Mouse (Mus musculus): ENCODE data around the gene Ddx11. TPM values are rescaled to one million over a fixed set of nuclear protein-coding genes. Genes with fewer than 3 reads are reported as not detected.
"Not testable (repeated sequence)": the region's sequence is repeated elsewhere in the genome, so short reads cannot be mapped to it uniquely, and the experiment has no call there.

Gene Ddx11
- total and polyA plus RNA-seq, 2 experiments from 2014 or later = 2.3 to 5.6 TPM

DNA sequence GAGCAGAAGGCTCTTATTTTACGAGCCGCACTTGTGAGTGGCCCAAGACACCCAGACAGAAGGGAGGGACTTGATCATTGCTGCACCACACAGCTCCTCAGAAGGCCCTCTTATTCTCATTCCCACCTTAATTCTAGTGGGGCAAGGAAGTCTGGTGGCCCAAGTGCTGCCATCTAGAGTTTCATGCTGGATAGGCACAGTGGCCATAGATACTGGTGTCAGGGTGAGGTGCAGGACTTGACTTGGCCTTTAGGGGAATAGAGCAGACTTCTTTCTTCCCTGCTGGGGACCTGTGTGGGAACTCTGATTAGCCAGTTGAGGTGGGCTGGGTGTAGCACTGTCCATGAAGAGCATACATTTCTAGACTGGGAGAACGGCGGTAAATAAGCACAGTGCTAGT lies 7.9 kb downstream of the Ddx11 start:
- no peaks in the 10 kb centered on the region for H3K9me3 ChIP-seq (ENCODE audit: low read length)
- ATAC-seq (no peak), DNase-seq (no peak)
- H3K27ac ChIP-seq (ENCODE audit: low read depth, low read length) = no peak overlapping the region
- 0 out of 2 replicates have a peak, but pooled peaks have one; percentile 25 for TF ChIP-seq CTCF (IDR thresholded peaks at IDR 0.05; ENCODE audit: low read depth)
- H3K9ac ChIP-seq = no peak overlapping the region
- H3K36me3 ChIP-seq (ENCODE audit: insufficient read depth) = peaks cover 18% of the 10 kb centered on the region
- no peaks in the 10 kb centered on the region for H3K4me1 ChIP-seq (ENCODE audit: insufficient read depth)
- H3K4me2 ChIP-seq (ENCODE audit: low read depth) = no peak overlapping the region
- no peak overlapping the region for H3K4me3 ChIP-seq (ENCODE audit: low read depth, low read length)
- over 99% methylated on average over 4 of the region's 4 CpGs for WGBS
- no peaks in the 10 kb centered on the region for H3K27me3 ChIP-seq (ENCODE audit: insufficient read depth, low read length)

DNA sequence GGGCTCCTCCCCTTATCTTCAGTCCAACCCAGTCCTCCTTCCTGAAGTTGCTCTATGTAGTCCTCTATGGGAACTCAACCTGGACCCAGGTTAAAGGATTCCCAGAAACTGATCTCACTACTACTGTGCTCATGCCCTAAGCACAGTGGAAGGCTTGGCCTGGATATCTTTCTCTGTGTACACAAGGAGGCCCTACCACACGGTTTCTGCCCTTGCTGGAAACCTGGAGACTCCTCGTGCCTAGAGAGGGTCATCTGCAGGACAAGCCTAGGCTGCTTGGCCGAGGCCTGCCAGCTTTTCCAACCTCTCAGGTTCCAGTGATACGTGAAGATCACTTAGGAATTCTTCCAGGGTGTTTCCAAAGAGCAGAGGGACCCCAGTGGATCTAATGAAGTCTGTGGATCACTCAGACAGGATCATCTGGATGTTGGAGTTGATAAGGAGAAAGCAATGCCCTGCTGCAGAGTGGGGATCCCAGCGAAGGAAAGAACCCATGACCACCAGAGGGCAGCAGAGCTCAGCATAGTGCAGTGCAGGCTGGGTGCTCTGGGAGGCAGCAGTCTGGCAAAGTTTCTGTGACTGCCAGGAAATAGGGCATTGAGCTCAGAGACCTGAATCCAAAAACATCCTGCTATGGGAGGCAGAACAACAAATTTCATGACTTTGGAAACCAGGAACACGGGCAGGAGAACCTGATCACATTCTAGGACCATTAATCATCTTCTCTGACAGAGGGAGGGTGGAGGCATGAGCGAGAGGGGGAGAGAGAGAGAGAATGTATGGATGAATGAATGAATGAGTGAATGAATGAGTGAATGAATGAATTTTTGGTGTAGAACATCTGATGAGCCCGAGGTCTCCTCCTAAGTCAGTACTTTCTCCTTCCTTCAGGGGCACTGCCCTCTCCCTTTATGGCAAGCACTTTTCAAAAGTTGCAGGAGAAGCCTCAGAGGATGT lies 29.7 kb downstream of the Ddx11 start:
- WGBS = 83% methylated on average over 5 of the region's 8 CpGs
- not testable (repeated sequence) for H3K4me1 ChIP-seq (ENCODE audit: insufficient read depth); H3K27me3 ChIP-seq (ENCODE audit: insufficient read depth, low read length); H3K4me3 ChIP-seq (ENCODE audit: low read depth, low read length); H3K4me2 ChIP-seq (ENCODE audit: low read depth); H3K9ac ChIP-seq; DNase-seq; H3K36me3 ChIP-seq (ENCODE audit: insufficient read depth); H3K9me3 ChIP-seq (ENCODE audit: low read length); H3K27ac ChIP-seq (ENCODE audit: low read depth, low read length)
- ATAC-seq = peak; percentile 93
- TF ChIP-seq CTCF (IDR thresholded peaks at IDR 0.05; ENCODE audit: low read depth) = peak; percentile 28; the same call in 1 of the 2 replicates

DNA sequence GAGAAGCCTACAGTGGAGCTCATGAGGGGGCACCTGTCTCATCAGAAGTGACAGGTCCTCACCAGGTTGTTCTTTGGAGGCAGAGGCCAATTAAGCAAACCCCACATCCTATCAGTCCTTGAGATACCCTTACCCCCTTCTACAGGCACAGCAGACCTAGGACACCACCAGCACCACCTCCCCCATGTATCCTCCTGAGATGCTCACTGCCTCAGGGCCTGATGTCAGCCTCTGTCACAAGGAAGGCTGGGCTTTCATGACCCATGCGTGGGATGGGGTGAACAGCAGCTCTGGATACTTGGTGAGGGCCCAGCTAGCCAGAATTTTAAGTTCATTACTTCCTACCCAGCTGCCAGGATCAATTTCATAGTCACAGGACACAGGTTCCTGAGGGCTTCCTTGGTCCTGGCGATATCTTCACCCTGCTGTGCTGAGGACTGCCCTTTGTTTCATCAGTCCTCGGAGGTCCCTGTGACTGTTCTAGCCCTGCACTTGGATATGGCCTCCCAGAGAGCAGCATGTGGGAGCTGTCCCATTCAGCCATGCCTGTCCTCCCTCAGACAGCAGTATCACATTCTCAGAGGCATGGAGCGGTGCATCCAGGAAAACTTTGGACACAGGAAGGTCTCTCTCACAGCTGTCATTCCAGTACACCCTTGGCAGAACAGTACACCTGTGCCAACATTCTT lies 30.6 kb downstream of the Ddx11 start:
- not testable (repeated sequence) for DNase-seq; H3K4me2 ChIP-seq (ENCODE audit: low read depth); H3K9me3 ChIP-seq (ENCODE audit: low read length); H3K36me3 ChIP-seq (ENCODE audit: insufficient read depth); H3K4me1 ChIP-seq (ENCODE audit: insufficient read depth); H3K27ac ChIP-seq (ENCODE audit: low read depth, low read length); H3K9ac ChIP-seq; ATAC-seq; H3K27me3 ChIP-seq (ENCODE audit: insufficient read depth, low read length); H3K4me3 ChIP-seq (ENCODE audit: low read depth, low read length)
- WGBS = 92% methylated on average over 4 of the region's 4 CpGs

DNA sequence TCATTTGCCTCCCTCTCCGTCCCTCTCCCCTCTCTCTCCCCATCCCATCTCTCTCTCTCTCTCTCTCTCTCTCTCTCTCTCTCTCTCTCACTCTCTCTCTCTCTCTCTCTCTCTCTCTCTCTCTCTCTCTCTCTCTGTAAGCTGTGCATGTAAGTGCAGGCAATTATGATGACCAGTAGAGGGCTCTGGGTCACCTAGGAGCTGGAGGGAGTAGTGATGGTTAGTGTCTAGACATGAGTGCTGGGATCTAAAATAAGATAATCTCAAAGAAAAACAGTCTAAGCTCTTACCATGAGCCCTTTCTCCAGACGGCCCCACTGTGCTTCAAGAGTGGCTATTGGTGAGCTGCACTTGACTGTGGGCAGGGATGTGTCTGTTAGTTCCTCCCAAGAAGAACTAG lies 31.6 kb downstream of the Ddx11 start:
- no peak overlapping the region for H3K9ac ChIP-seq
- H3K9me3 ChIP-seq (ENCODE audit: low read length) = no peaks in the 10 kb centered on the region
- no peaks in the 10 kb centered on the region for H3K4me1 ChIP-seq (ENCODE audit: insufficient read depth)
- no peak overlapping the region for H3K4me3 ChIP-seq (ENCODE audit: low read depth, low read length)
- 80% methylated on average over 2 of the region's 2 CpGs for WGBS
- no peak for DNase-seq
- no peak for TF ChIP-seq CTCF (IDR thresholded peaks at IDR 0.05; ENCODE audit: low read depth)
- H3K27me3 ChIP-seq (ENCODE audit: insufficient read depth, low read length) = no peaks in the 10 kb centered on the region
- no peaks in the 10 kb centered on the region for H3K36me3 ChIP-seq (ENCODE audit: insufficient read depth)
- H3K4me2 ChIP-seq (ENCODE audit: low read depth) = no peak overlapping the region
- no peak overlapping the region for H3K27ac ChIP-seq (ENCODE audit: low read depth, low read length)
- ATAC-seq = no peak

DNA sequence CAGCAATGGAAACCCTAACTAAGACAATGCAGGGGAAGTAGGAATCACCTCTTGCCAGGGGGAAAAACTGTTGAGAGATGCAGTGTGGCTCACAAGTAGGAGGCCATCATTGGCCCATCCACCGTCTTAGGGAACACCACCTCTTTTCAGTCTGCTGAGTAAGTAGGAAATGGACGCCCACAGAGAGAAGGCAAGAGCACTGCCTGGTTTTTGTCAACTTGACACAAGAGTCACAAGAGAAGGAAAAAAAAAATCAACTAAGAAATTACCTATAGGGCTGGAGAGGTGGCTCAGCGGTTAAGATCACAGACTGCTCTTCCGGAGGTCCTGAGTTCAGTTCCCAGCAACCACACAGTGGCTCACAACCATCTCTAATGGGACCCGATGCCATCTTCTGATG lies 35.0 kb downstream of the Ddx11 start:
- H3K9ac ChIP-seq = no peak overlapping the region
- H3K27me3 ChIP-seq (ENCODE audit: insufficient read depth, low read length) = no peaks in the 10 kb centered on the region
- ATAC-seq (no peak), DNase-seq (no peak)
- H3K4me1 ChIP-seq (ENCODE audit: insufficient read depth) = no peaks in the 10 kb centered on the region
- 94% methylated on average over 5 of the region's 5 CpGs for WGBS
- H3K27ac ChIP-seq (ENCODE audit: low read depth, low read length) = no peak overlapping the region
- H3K4me3 ChIP-seq (ENCODE audit: low read depth, low read length) = no peak overlapping the region
- H3K4me2 ChIP-seq (ENCODE audit: low read depth) = no peak overlapping the region
- TF ChIP-seq CTCF (IDR thresholded peaks at IDR 0.05; ENCODE audit: low read depth) = no peak
- no peaks in the 10 kb centered on the region for H3K36me3 ChIP-seq (ENCODE audit: insufficient read depth)
- no peaks in the 10 kb centered on the region for H3K9me3 ChIP-seq (ENCODE audit: low read length)

DNA sequence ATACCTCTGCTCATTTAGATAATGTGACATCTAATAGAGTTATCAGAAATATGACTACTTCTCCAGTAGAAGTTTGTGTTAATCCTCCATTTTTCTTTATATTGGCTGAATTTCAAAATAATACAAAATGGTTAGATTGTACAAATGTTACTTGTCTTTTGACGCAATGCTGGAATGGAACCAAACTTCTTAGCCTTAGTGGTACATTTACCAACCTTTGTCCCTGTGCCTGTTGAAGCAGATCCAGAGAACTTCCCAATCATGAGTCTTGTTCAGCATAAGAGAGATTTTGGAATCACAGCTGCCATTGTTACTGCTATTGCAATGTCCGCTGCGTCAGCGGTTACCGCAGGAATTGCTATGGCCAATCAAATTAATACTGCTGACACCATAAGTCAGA lies 43.8 kb downstream of the Ddx11 start:
- 96% methylated on average over 5 of the region's 5 CpGs for WGBS
- not testable (repeated sequence) for DNase-seq

DNA sequence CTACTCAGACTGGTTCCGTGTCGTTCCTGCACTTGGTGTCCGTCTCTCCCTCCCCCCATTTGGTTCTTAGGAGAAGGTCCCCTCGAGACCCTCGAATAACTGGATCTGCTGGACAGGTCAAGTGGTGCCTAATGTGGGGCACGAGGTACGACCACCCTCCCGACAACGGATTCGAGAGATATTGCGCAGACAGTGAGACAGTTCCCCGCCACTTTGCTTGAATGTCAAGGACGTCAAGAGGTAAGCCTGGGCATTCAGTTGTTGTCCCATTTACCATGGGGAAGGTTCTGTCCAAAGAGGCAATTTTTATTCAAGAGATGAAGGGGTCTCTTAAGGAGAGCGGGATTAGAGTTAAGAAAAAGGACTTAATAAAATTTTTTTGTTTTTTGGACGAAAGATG lies 47.7 kb downstream of the Ddx11 start:
- not testable (repeated sequence) for ATAC-seq; H3K4me2 ChIP-seq (ENCODE audit: low read depth); H3K27me3 ChIP-seq (ENCODE audit: insufficient read depth, low read length); H3K36me3 ChIP-seq (ENCODE audit: insufficient read depth); DNase-seq; H3K4me3 ChIP-seq (ENCODE audit: low read depth, low read length); H3K9ac ChIP-seq; H3K27ac ChIP-seq (ENCODE audit: low read depth, low read length); H3K4me1 ChIP-seq (ENCODE audit: insufficient read depth); H3K9me3 ChIP-seq (ENCODE audit: low read length)
- WGBS = 92% methylated on average over 15 of the region's 15 CpGs

More for the DNA sequence above, 43.8 kb downstream of the Ddx11 start:
- H3K4me1 ChIP-seq (ENCODE audit: insufficient read depth); H3K27me3 ChIP-seq (ENCODE audit: insufficient read depth, low read length); H3K9me3 ChIP-seq (ENCODE audit: low read length); ATAC-seq; H3K4me2 ChIP-seq (ENCODE audit: low read depth); H3K27ac ChIP-seq (ENCODE audit: low read depth, low read length); H3K9ac ChIP-seq; H3K4me3 ChIP-seq (ENCODE audit: low read depth, low read length); H3K36me3 ChIP-seq (ENCODE audit: insufficient read depth): not testable (repeated sequence)
